Mouse (Mus musculus): ENCODE measurements at regions not wholly inside any gene's neighbourhood (a gene's known extent, or its start where the extent isn't known, plus 50 kb on each side); places are given as distances from the start of the nearest gene placed in this dataset.
"Not testable (repeated sequence)": the region's sequence is repeated elsewhere in the genome, so short reads cannot be mapped to it uniquely, and the experiment has no call there.

DNA sequence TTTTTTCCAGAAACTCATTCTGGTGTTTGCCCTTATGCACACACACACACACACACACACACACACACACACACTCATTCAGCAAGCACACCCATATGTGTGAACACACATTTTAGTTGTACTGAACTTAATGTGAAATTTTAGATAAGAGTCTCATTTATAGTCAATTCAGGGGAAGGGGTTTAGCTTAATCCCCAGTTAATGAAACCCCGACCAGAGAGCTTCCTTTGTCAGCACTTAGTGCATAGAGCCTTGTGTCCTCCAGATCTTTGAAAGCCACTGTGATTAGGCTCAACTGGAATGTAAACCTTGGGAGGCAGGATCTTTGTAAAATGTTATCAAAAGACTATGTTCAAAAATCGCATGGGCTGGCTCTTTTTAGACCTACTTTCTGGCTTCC, 53.4 kb downstream of the Rps12 start:
- no peaks in the 10 kb centered on the region for H3K36me3 ChIP-seq (ENCODE audit: control insufficient read depth, insufficient read depth, low read length)
- H3K27me3 ChIP-seq (ENCODE audit: control insufficient read depth, insufficient read depth, low read length), result no peaks in the 10 kb centered on the region
- WGBS, result 45% methylated on average over 2 of the region's 2 CpGs
- H3K9ac ChIP-seq (replicated peaks; ENCODE audit: low read depth, low read length), result no peak overlapping the region
- H3K4me1 ChIP-seq (ENCODE audit: control insufficient read depth, insufficient read depth, low read length), result no peaks in the 10 kb centered on the region
- ATAC-seq (ENCODE audit: insufficient number of reproducible peaks, insufficient read depth, low FRiP score, low read depth), result no peak
- no peak overlapping the region for H3K4me3 ChIP-seq (ENCODE audit: low read depth, low read length)
- H3K9me3 ChIP-seq (ENCODE audit: control insufficient read depth, low read depth, low read length), result no peaks in the 10 kb centered on the region
- H3K4me2 ChIP-seq (replicated peaks; ENCODE audit: low read depth, low read length), result no peak overlapping the region
- no peak overlapping the region for H3K27ac ChIP-seq (ENCODE audit: low read length)

DNA sequence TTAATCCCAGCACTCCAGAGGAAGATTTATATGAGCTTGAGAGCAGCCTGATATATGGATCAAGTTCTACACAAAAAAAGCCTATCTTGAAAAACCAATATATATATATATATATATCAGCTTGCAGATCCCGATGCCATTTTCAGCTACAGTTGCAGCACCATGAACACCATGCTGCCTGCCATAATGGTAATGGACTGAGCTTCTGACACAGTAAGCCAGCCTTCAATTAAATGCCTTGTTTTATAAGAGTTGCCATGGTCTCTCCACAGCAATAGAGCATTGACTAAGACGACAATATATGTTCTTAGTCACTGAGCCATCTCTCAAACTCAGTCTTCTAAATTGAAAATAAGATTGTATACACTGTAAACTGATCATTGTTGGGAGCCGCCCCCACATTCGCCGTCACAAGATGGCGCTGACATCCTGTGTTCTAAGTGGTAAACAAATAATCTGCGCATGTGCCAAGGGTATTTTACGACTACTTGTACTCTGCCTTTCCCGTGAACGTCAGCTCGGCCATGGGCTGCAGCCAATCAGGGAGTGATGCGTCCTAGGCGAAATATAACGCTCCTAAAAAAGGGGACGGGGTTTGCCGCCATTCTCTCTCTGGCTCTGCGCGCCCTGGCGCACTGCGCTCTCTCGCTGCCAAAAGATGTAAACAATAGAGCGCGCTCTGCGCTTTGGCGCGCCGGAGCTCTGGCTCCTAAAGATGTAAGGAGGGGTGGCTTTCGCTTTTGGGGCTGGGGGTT, 60.9 kb downstream of the Rps12 start:
- H3K9me3 ChIP-seq (ENCODE audit: control insufficient read depth, low read depth, low read length); H3K36me3 ChIP-seq (ENCODE audit: control insufficient read depth, insufficient read depth, low read length); H3K27me3 ChIP-seq (ENCODE audit: control insufficient read depth, insufficient read depth, low read length); H3K4me2 ChIP-seq (replicated peaks; ENCODE audit: low read depth, low read length); H3K9ac ChIP-seq (replicated peaks; ENCODE audit: low read depth, low read length); H3K4me1 ChIP-seq (ENCODE audit: control insufficient read depth, insufficient read depth, low read length); ATAC-seq (ENCODE audit: insufficient number of reproducible peaks, insufficient read depth, low FRiP score, low read depth); H3K4me3 ChIP-seq (ENCODE audit: low read depth, low read length); H3K27ac ChIP-seq (ENCODE audit: low read length): not testable (repeated sequence)
- WGBS, result 90% methylated on average over 24 of the region's 28 CpGs

DNA sequence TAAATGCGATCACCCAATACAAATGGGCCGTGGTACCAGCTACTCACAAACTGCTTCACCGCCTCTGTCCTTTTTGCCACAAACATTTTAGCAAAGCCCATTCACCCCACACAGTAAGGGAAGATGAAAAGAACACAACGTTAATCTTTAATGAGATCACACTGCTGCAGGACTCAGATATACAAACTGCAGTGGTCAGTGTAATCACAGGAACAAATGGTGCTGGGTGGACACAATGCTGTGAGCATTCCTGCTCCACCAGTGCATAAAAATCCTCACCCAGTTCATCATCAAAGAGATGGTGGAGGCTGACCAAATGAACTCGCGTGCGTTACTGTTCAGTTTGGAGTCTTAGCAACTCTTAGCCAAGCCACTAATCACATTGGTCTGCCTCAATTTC, 69.0 kb downstream of the Rps12 start:
- 81% methylated on average over 7 of the region's 7 CpGs for WGBS

DNA sequence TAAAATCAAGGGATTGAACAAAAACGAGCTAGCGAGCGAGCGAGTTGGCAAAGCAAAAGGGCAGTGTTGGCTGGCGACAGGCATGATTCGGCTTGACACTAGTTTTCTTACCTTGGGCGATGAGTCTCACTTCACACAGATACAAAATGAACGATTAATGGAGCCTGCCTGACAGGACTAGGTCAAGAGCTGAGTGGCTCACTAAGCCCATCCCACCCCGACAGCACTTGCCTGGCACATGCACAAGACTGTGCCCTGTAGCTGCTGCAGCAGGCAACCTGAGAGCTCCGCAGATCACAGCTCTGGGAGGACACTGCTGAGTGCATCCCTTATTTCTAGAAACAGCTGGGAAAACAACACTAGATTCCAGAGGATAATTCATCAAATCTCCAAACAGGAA, 71.6 kb downstream of the Rps12 start:
- ATAC-seq (ENCODE audit: insufficient number of reproducible peaks, insufficient read depth, low FRiP score, low read depth), result no peak
- Histone ChIP-seq H3K9me3 (ENCODE audit: control insufficient read depth, low read depth, low read length) (peaks cover 3% of the 10 kb centered on the region; the same call in 1 of the 2 replicates), H3K4me3 (ENCODE audit: low read depth, low read length) (no peak overlapping the region), H3K27me3 (ENCODE audit: control insufficient read depth, insufficient read depth, low read length) (no peaks in the 10 kb centered on the region), H3K27ac (ENCODE audit: low read length) (no peak overlapping the region), H3K4me1 (ENCODE audit: control insufficient read depth, insufficient read depth, low read length) (peaks cover 13% of the 10 kb centered on the region), H3K36me3 (ENCODE audit: control insufficient read depth, insufficient read depth, low read length) (no peaks in the 10 kb centered on the region), H3K9ac (replicated peaks; ENCODE audit: low read depth, low read length) (no peak overlapping the region), H3K4me2 (replicated peaks; ENCODE audit: low read depth, low read length) (no peak overlapping the region)
- WGBS, result 85% methylated on average over 10 of the region's 10 CpGs

More for the DNA sequence above, 69.0 kb downstream of the Rps12 start:
- Histone ChIP-seq H3K4me3 (ENCODE audit: low read depth, low read length) (no peak overlapping the region), H3K4me1 (ENCODE audit: control insufficient read depth, insufficient read depth, low read length) (0 out of 2 replicates have a peak, but pooled peaks cover under 1% of the 10 kb centered on the region), H3K27me3 (ENCODE audit: control insufficient read depth, insufficient read depth, low read length) (no peaks in the 10 kb centered on the region), H3K4me2 (replicated peaks; ENCODE audit: low read depth, low read length) (no peak overlapping the region), H3K9ac (replicated peaks; ENCODE audit: low read depth, low read length) (no peak overlapping the region), H3K27ac (ENCODE audit: low read length) (no peak overlapping the region), H3K36me3 (ENCODE audit: control insufficient read depth, insufficient read depth, low read length) (no peaks in the 10 kb centered on the region), H3K9me3 (ENCODE audit: control insufficient read depth, low read depth, low read length) (peaks cover 3% of the 10 kb centered on the region; the same call in 1 of the 2 replicates)
- ATAC-seq (ENCODE audit: insufficient number of reproducible peaks, insufficient read depth, low FRiP score, low read depth), result no peak

DNA sequence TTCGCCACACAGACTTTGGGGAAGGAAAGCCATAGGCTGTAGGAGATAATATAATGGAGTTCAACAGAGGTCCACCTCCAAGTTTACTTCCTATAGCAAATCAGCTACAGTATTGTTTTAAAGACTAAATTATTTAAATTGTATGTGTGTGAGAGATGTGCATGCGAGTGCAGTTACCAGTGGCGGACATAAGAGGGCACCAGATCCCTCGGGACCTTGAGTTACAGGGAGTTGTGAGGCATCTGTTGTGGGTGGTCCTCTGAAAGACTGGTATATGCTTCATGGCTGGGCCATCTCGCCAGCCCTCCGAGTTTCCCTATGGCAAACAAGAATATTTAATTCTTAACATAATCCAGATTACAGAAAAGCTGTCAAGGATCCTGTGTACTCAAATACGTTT, 72.0 kb downstream of the Rps12 start:
- Histone ChIP-seq H3K4me1 (ENCODE audit: control insufficient read depth, insufficient read depth, low read length) (peaks cover 13% of the 10 kb centered on the region), H3K4me2 (replicated peaks; ENCODE audit: low read depth, low read length) (no peak overlapping the region), H3K9ac (replicated peaks; ENCODE audit: low read depth, low read length) (no peak overlapping the region), H3K36me3 (ENCODE audit: control insufficient read depth, insufficient read depth, low read length) (no peaks in the 10 kb centered on the region), H3K27ac (ENCODE audit: low read length) (no peak overlapping the region), H3K4me3 (ENCODE audit: low read depth, low read length) (no peak overlapping the region), H3K27me3 (ENCODE audit: control insufficient read depth, insufficient read depth, low read length) (no peaks in the 10 kb centered on the region), H3K9me3 (ENCODE audit: control insufficient read depth, low read depth, low read length) (peaks cover 3% of the 10 kb centered on the region; the same call in 1 of the 2 replicates)
- WGBS, result 94% methylated on average over 7 of the region's 7 CpGs
- no peak for ATAC-seq (ENCODE audit: insufficient number of reproducible peaks, insufficient read depth, low FRiP score, low read depth)

DNA sequence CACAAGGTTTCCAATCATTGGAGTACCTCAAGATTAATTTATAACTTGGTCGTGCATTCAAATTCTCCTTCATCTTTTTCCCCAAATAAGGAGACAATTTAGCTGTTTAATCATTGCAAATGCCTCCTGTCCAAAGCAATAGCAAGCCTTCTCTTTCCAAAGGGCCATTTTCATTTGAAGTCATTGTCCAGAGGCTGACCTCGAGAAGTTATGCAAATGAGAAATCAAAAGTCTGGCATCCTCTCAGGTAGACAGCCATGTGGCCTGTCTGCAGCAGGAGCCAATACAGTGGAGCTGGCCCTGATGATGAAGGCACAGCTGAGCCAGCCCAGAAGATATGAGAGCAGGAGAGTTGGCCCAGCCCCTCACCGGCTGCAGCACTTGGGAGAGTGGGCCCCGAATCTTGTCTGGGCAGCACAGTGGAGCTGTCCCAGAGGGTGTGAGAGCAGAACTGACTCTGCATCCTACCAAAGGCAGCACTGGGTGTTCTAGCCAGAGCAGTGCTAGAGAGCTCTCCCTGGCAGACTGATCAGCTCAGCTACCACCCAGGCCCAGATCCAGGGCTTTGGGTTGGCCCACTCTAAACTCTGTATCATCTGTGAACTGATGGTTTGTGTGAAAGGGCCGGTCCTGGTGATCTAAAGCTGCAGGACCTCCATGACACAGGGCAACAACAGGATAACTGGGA, 74.2 kb downstream of the Rps12 start:
- Histone ChIP-seq H3K4me3 (ENCODE audit: low read depth, low read length) (no peak overlapping the region), H3K9ac (replicated peaks; ENCODE audit: low read depth, low read length) (no peak overlapping the region), H3K4me2 (replicated peaks; ENCODE audit: low read depth, low read length) (no peak overlapping the region), H3K27me3 (ENCODE audit: control insufficient read depth, insufficient read depth, low read length) (no peaks in the 10 kb centered on the region), H3K9me3 (ENCODE audit: control insufficient read depth, low read depth, low read length) (peaks cover 3% of the 10 kb centered on the region; the same call in 1 of the 2 replicates), H3K27ac (ENCODE audit: low read length) (no peak overlapping the region), H3K36me3 (ENCODE audit: control insufficient read depth, insufficient read depth, low read length) (no peaks in the 10 kb centered on the region), H3K4me1 (ENCODE audit: control insufficient read depth, insufficient read depth, low read length) (peaks cover 13% of the 10 kb centered on the region)
- ATAC-seq (ENCODE audit: insufficient number of reproducible peaks, insufficient read depth, low FRiP score, low read depth), result no peak
- 57% methylated on average over 5 of the region's 5 CpGs for WGBS

DNA sequence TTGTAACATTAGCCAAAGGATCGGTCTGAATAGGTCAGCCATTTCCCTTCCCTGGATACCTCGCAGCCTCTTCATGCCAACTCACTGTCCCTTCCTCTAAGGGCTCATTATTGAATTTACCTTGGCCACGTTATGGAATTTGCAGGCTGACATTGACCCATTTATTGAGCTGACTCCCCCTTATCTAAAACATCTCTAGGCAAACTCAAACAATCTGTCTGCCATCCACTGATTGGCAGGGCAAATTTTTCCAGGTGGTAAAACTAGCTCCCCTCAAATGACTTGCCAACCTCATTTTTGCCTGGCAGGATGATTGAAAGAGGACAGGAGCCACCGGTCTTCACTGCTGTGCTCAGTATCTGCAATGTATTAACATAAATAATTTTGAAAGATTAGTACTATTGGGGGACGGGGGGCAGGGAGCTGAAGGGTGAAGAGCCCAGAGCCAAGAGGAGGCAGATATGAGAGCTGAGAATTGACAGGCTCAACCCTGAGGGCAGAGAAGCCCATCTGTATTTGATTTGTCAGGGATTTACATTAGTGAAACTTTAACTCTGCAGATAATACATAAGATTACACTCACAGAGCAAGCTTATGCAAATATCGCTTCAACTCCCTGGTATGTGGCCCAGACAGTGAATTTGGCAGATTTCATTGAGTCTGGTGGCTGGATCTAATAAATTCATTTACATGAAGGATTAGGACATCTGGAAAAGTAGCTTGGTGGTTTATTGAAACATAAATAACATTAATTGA, 75.5 kb downstream of the Rps12 start:
- Histone ChIP-seq H3K4me3 (ENCODE audit: low read depth, low read length) (no peak overlapping the region), H3K4me1 (ENCODE audit: control insufficient read depth, insufficient read depth, low read length) (peaks cover 13% of the 10 kb centered on the region), H3K27ac (ENCODE audit: low read length) (no peak overlapping the region), H3K4me2 (replicated peaks; ENCODE audit: low read depth, low read length) (peak overlapping the region; percentile 20; the same call in 1 of the 2 replicates), H3K36me3 (ENCODE audit: control insufficient read depth, insufficient read depth, low read length) (no peaks in the 10 kb centered on the region), H3K27me3 (ENCODE audit: control insufficient read depth, insufficient read depth, low read length) (no peaks in the 10 kb centered on the region), H3K9me3 (ENCODE audit: control insufficient read depth, low read depth, low read length) (peaks cover 3% of the 10 kb centered on the region; the same call in 1 of the 2 replicates), H3K9ac (replicated peaks; ENCODE audit: low read depth, low read length) (no peak overlapping the region)
- no peak; the same call in 1 of the 2 replicates for ATAC-seq (ENCODE audit: insufficient number of reproducible peaks, insufficient read depth, low FRiP score, low read depth)
- WGBS, result 28% methylated on average over 6 of the region's 6 CpGs

DNA sequence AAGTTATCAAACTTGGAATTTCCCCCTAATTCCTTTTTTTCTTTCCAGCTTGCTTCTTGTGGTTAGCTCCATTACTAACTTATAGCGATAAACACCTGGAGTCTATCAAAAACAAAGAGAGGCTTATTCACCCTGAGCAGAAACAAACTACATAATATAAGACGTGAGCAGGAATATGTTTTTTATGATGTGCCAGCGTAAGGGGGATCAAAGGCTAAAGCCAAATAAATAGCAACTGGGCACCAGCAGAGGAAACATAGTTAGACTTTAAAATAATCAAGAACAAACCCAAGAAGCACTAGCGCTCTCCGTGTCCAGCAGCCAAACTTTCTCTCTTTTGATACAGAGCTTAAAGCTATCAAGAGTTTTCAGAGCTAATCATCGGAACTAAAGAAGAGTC, 76.1 kb downstream of the Rps12 start:
- H3K4me2 ChIP-seq (replicated peaks; ENCODE audit: low read depth, low read length), result 0 out of 2 replicates have a peak overlapping the region, but pooled peaks have one; percentile 20
- peaks cover 13% of the 10 kb centered on the region for H3K4me1 ChIP-seq (ENCODE audit: control insufficient read depth, insufficient read depth, low read length)
- no peaks in the 10 kb centered on the region for H3K36me3 ChIP-seq (ENCODE audit: control insufficient read depth, insufficient read depth, low read length)
- no peak overlapping the region for H3K27ac ChIP-seq (ENCODE audit: low read length)
- no peak for ATAC-seq (ENCODE audit: insufficient number of reproducible peaks, insufficient read depth, low FRiP score, low read depth)
- H3K9ac ChIP-seq (replicated peaks; ENCODE audit: low read depth, low read length), result no peak overlapping the region
- H3K4me3 ChIP-seq (ENCODE audit: low read depth, low read length), result no peak overlapping the region
- 53% methylated on average over 6 of the region's 6 CpGs for WGBS
- no peaks in the 10 kb centered on the region for H3K27me3 ChIP-seq (ENCODE audit: control insufficient read depth, insufficient read depth, low read length)
- peaks cover 3% of the 10 kb centered on the region; the same call in 1 of the 2 replicates for H3K9me3 ChIP-seq (ENCODE audit: control insufficient read depth, low read depth, low read length)

Data from stomach, embryonic 14.5 days (tissue).